Mouse (Mus musculus): ENCODE measurements at regions not wholly inside any gene's neighbourhood (a gene's known extent, or its start where the extent isn't known, plus 50 kb on each side); places are given as distances from the start of the nearest gene placed in this dataset.

- H3K9me3 ChIP-seq (replicated peaks; ENCODE audit: control insufficient read depth, insufficient read depth, low read length, poor library complexity, severe bottlenecking): no peaks in the 10 kb centered on the region
- H3K9ac ChIP-seq (ENCODE audit: low read depth, poor library complexity, severe bottlenecking): no peak overlapping the region
- no peak overlapping the region for H3K4me3 ChIP-seq (ENCODE audit: low read depth, low read length)
- H3K27me3 ChIP-seq (ENCODE audit: control insufficient read depth, insufficient read depth, low read length, poor library complexity, severe bottlenecking): no peaks in the 10 kb centered on the region
- no peaks in the 10 kb centered on the region for H3K36me3 ChIP-seq (ENCODE audit: control insufficient read depth, insufficient read depth, low read length, poor library complexity, severe bottlenecking)
- no peaks in the 10 kb centered on the region for H3K4me1 ChIP-seq (ENCODE audit: control insufficient read depth, insufficient read depth, low read length)
- no peak overlapping the region for H3K27ac ChIP-seq (ENCODE audit: insufficient read depth, low read length)
- no peak for TF ChIP-seq CTCF (IDR thresholded peaks at IDR 0.05; ENCODE audit: low read depth, low read length)
- TF ChIP-seq EP300 (IDR thresholded peaks at IDR 0.05; ENCODE audit: insufficient read depth, low read depth, low read length): no peak
- TF ChIP-seq POLR2A (IDR thresholded peaks at IDR 0.05; ENCODE audit: insufficient read depth, low read length): no peak
Measured at GRCm38 (mm10) chr10:105899677-105900076, 58.5 kb upstream of the Mettl25 start.

GRCm38 (mm10) chr10:105899225-105899624 lies 58.0 kb upstream of the Mettl25 start:
- H3K4me3 ChIP-seq (ENCODE audit: low read depth, low read length): no peak overlapping the region
- no peak overlapping the region for H3K9ac ChIP-seq (ENCODE audit: low read depth, poor library complexity, severe bottlenecking)
- H3K9me3 ChIP-seq (replicated peaks; ENCODE audit: control insufficient read depth, insufficient read depth, low read length, poor library complexity, severe bottlenecking): no peaks in the 10 kb centered on the region
- H3K27me3 ChIP-seq (ENCODE audit: control insufficient read depth, insufficient read depth, low read length, poor library complexity, severe bottlenecking): no peaks in the 10 kb centered on the region
- H3K4me1 ChIP-seq (ENCODE audit: control insufficient read depth, insufficient read depth, low read length): no peaks in the 10 kb centered on the region
- no peak overlapping the region for H3K27ac ChIP-seq (ENCODE audit: insufficient read depth, low read length)
- no peak for TF ChIP-seq EP300 (IDR thresholded peaks at IDR 0.05; ENCODE audit: insufficient read depth, low read depth, low read length)
- TF ChIP-seq POLR2A (IDR thresholded peaks at IDR 0.05; ENCODE audit: insufficient read depth, low read length): no peak
- no peak for TF ChIP-seq CTCF (IDR thresholded peaks at IDR 0.05; ENCODE audit: low read depth, low read length)
- H3K36me3 ChIP-seq (ENCODE audit: control insufficient read depth, insufficient read depth, low read length, poor library complexity, severe bottlenecking): no peaks in the 10 kb centered on the region

Data from ES-Bruce4 (cell line).